Mouse (Mus musculus) intestine, postnatal 0 days (tissue): Measurements from ENCODE around the gene Slc22a23. TPM values are rescaled to one million over a fixed set of nuclear protein-coding genes. Genes with fewer than 3 reads are reported as not detected.

Experiments
- ATAC-seq: fragments of 200-750 bp; cut with Nextera tagmentation; 2 replicates; pipeline ENCODE4 v1.8.0; 2017; ENCODE audit warnings: mild to moderate bottlenecking, moderate TSS enrichment, moderate library complexity
- H3K27ac ChIP-seq: fragments of 300-500 bp; sonication (generic); 2 replicates; pipeline ENCODE4 v1.5.1; 2014; ENCODE audit warnings: mild to moderate bottlenecking, low read depth, low read length, moderate library complexity
- H3K27me3 ChIP-seq: fragments of 300-500 bp; sonication (generic); replicated peaks from 2 replicates; pipeline ENCODE4 v1.6.1; 2014; ENCODE audit warnings: low read length, mixed read lengths; ENCODE audit not compliant: control insufficient read depth, insufficient read depth
- H3K36me3 ChIP-seq: fragments of 300-500 bp; sonication (generic); 2 replicates; pipeline ENCODE4 v1.6.1; 2014; ENCODE audit warnings: mild to moderate bottlenecking, moderate library complexity; ENCODE audit not compliant: control insufficient read depth, insufficient read depth
- H3K4me1 ChIP-seq: fragments of 300-500 bp; sonication (generic); replicated peaks from 2 replicates; pipeline ENCODE4 v1.6.1; 2014; ENCODE audit warnings: antibody characterized with exemption, low read length, mixed read lengths; ENCODE audit not compliant: control insufficient read depth, insufficient read depth
- H3K4me2 ChIP-seq: fragments of 300-500 bp; sonication (generic); replicated peaks from 2 replicates; pipeline ENCODE4 v1.6.1; 2014; ENCODE audit warnings: low read depth, mild to moderate bottlenecking, moderate library complexity
- H3K4me3 ChIP-seq: fragments of 300-500 bp; sonication (generic); 2 replicates; pipeline ENCODE4 v1.5.1; 2014; ENCODE audit warnings: low read depth, low read length
- H3K9ac ChIP-seq: fragments of 300-500 bp; sonication (generic); 2 replicates; pipeline ENCODE4 v1.6.1; 2014; ENCODE audit warnings: mild to moderate bottlenecking, low read depth, low read length
- H3K9me3 ChIP-seq: fragments of 300-500 bp; sonication (generic); 2 replicates; pipeline ENCODE4 v1.6.1; 2016; ENCODE audit warnings: mixed run types; ENCODE audit not compliant: control insufficient read depth
- CTCF ChIP-seq: sonication (generic); IDR thresholded peaks from 2 replicates; pipeline ENCODE4 v1.5.1; 2016; ENCODE audit warnings: low read depth, mild to moderate bottlenecking, control low read depth, antibody characterized with exemption, moderate library complexity
- WGBS: fragments of 180-500 bp; shearing (Covaris S2); extraction: QIAGEN DNeasy Blood & Tissue Kit; methylation state at CpG from one replicate; pipeline ENCODE4 v1.1.7; 2014; 5-methylcytosine and 5-hydroxymethylcytosine counted together
- polyA plus RNA-seq: library from polyadenylated mRNA; unstranded; fragments of >200 nt; fragmentation: Nextera tagmentation; extraction: Ambion mirVana; gene quantifications from 2 replicates; pipeline ENCODE4 v1.2.1, GENCODE M21; 2015

Slc22a23 gene
- polyA plus RNA-seq, 1 experiment from 2014 or later = 3.4 TPM

GRCm38 (mm10) chr13:34149463-34150176 lies 195.4 kb downstream of the Slc22a23 start:
- H3K27ac ChIP-seq = no peak overlapping the region
- TF ChIP-seq CTCF = no peak
- H3K4me1 ChIP-seq = peaks cover 8% of the 10 kb centered on the region; the same call in 1 of the 2 replicates
- peak overlapping the region; percentile 54; the same call in 1 of the 2 replicates for H3K9ac ChIP-seq
- 66% methylated on average over 5 of the region's 5 CpGs for WGBS
- no peaks in the 10 kb centered on the region for H3K36me3 ChIP-seq
- no peaks in the 10 kb centered on the region for H3K27me3 ChIP-seq
- H3K4me3 ChIP-seq = peak overlapping the region; percentile 38
- H3K9me3 ChIP-seq = no peaks in the 10 kb centered on the region
- ATAC-seq = no peak
- peak overlapping the region; percentile 70 for H3K4me2 ChIP-seq

- Histone ChIP-seq H3K9me3 (no peaks in the 10 kb centered on the region), H3K4me3 (peak overlapping the region; percentile 38), H3K27me3 (no peaks in the 10 kb centered on the region), H3K4me1 (peaks cover 8% of the 10 kb centered on the region; the same call in 1 of the 2 replicates), H3K9ac (peak overlapping the region; percentile 54), H3K36me3 (no peaks in the 10 kb centered on the region), H3K4me2 (peak overlapping the region; percentile 70), H3K27ac (0 out of 2 replicates have a peak overlapping the region, but pooled peaks have one; percentile 21)
- peak; percentile 26; the same call in 1 of the 2 replicates for TF ChIP-seq CTCF
- ATAC-seq = peak; percentile 36; the same call in 1 of the 2 replicates
- WGBS = 2% methylated on average over 23 of the region's 23 CpGs
Observed at GRCm38 (mm10) chr13:34148767-34149392, 196.1 kb downstream of the Slc22a23 start.

- peak overlapping the region; percentile 70; the same call in 1 of the 2 replicates for H3K4me2 ChIP-seq
- H3K4me1 ChIP-seq = peaks cover 8% of the 10 kb centered on the region; the same call in 1 of the 2 replicates
- no peak for ATAC-seq
- no peaks in the 10 kb centered on the region for H3K36me3 ChIP-seq
- no peak for TF ChIP-seq CTCF
- H3K27ac ChIP-seq = no peak overlapping the region
- no peaks in the 10 kb centered on the region for H3K27me3 ChIP-seq
- no peaks in the 10 kb centered on the region for H3K9me3 ChIP-seq
- 80% methylated on average over 3 of the region's 3 CpGs for WGBS
- H3K9ac ChIP-seq = no peak overlapping the region
- no peak overlapping the region for H3K4me3 ChIP-seq
Observed at GRCm38 (mm10) chr13:34148181-34148580, 196.8 kb downstream of the Slc22a23 start.

- H3K36me3 ChIP-seq = no peaks in the 10 kb centered on the region
- WGBS = 65% methylated on average over 3 of the region's 3 CpGs
- H3K4me2 ChIP-seq = no peak overlapping the region
- no peak overlapping the region for H3K9ac ChIP-seq
- ATAC-seq = no peak
- no peaks in the 10 kb centered on the region for H3K27me3 ChIP-seq
- no peak overlapping the region for H3K4me3 ChIP-seq
- H3K9me3 ChIP-seq = no peaks in the 10 kb centered on the region
- peaks cover 8% of the 10 kb centered on the region; the same call in 1 of the 2 replicates for H3K4me1 ChIP-seq
- TF ChIP-seq CTCF = peak; percentile 51
- H3K27ac ChIP-seq = no peak overlapping the region
Observed at GRCm38 (mm10) chr13:34146916-34147315, 198.1 kb downstream of the Slc22a23 start.

DNA sequence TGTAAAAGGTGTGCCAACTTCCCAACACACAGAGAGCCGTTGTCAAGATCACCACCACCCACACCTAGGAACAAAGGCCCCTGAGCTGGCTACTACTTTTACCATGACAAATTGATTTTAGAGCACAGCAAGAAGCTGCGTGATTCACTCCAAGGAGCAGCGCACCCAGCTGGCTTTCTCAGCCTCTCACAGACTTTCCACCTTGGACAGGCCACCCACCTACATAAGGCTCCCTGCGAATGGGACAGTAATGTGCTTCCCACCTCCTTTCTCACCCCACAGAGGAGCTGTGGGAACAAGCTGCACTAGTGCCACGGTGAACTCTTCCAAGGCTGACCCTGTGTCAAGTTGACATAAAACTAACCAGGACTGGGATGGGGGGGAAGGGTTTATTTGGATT lies 201.6 kb downstream of the Slc22a23 start:
- ATAC-seq = no peak
- Histone ChIP-seq H3K4me3 (no peak overlapping the region), H3K4me2 (no peak overlapping the region), H3K9ac (no peak overlapping the region), H3K27me3 (no peaks in the 10 kb centered on the region), H3K4me1 (no peaks in the 10 kb centered on the region), H3K27ac (no peak overlapping the region), H3K9me3 (no peaks in the 10 kb centered on the region), H3K36me3 (no peaks in the 10 kb centered on the region)
- TF ChIP-seq CTCF = no peak
- 64% methylated on average over 5 of the region's 5 CpGs for WGBS

DNA sequence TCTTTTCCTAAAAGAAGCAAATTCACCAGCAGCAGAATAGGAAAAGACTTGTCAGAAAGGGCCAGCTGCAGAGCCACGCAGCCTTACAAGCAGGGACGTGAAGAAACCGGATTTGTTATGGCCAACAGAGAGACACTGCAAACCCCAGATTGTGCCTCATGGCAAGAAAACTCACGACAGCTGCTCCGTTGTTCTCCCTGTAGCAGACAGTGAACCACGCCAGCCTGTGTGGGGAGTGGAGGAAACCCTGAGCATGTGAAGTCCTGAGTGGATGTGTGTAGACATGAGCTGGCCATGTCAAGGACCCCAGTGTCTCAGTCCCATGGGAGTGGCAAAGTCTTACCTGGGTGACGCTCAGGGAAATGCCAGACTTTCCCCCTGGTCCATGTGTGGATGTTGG lies 208.4 kb downstream of the Slc22a23 start:
- H3K27ac ChIP-seq = no peak overlapping the region
- no peak overlapping the region for H3K4me3 ChIP-seq
- H3K36me3 ChIP-seq = no peaks in the 10 kb centered on the region
- WGBS = 66% methylated on average over 7 of the region's 7 CpGs
- no peak for ATAC-seq
- no peaks in the 10 kb centered on the region for H3K4me1 ChIP-seq
- no peak overlapping the region for H3K9ac ChIP-seq
- H3K9me3 ChIP-seq = no peaks in the 10 kb centered on the region
- no peak for TF ChIP-seq CTCF
- no peak overlapping the region for H3K4me2 ChIP-seq
- peaks cover 21% of the 10 kb centered on the region for H3K27me3 ChIP-seq
